Mouse (Mus musculus): ENCODE results near the gene Efna4.

Gene Efna4

DNA sequence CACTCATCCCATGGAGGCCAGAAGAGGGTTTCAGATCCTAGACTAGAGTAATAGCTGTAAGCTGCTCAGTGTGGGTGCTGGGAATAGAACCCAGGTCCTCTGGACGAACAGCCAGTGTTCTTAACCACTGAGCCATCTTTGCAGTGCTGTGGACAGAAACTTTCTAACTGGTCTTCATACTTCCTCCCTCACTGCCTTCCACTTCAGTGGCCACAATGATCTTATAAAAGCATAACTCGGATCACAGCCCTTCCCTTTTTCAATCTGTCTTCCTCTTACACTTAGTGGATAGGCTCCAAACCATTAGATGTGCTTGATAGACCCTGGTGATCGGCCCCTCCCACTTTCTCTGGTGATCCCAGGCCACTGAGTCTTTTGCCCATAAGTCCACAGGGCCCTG lies 22.4 kb upstream of the Efna4 start:
- no peak for DNase-seq

DNA sequence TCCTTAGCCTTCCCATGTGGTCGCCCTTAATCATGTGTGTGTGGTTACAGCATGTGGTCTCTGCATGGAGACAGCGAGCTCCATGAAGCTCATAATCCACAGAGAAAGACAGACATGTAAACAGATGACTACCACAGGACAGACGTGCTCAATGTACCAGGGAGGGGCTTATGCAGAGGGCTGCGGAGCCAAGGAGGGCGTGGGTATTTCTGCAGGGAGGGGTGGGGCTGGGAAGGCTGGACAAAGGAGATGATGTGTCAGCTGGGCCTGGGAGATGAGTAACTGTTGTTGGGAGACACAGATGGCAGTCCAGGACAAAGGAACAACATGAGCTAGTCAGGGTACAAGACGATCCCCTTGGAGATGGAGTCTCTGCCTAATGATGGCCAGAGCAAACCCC lies 21.8 kb upstream of the Efna4 start:
- DNase-seq: no peak

DNA sequence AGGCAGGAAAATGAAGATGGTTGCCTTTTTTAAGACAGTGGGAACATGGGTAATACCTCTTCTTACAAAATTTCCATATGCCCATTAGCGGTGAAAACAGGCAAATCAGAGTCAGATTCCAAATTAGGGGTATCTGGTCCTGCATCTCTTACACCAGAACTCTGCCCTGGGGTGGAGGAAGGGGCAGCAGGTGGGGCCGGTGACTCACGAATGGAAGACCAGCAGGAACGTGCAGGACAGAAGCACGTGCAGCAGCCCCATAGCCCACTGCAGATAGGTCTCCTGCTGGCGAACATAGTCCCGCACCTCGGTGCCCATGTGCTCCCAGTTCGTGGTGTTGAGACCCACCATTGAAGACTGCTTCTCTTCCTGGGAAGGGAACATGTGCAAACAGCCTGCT lies 18.2 kb upstream of the Efna4 start:
- no peak for DNase-seq

DNA sequence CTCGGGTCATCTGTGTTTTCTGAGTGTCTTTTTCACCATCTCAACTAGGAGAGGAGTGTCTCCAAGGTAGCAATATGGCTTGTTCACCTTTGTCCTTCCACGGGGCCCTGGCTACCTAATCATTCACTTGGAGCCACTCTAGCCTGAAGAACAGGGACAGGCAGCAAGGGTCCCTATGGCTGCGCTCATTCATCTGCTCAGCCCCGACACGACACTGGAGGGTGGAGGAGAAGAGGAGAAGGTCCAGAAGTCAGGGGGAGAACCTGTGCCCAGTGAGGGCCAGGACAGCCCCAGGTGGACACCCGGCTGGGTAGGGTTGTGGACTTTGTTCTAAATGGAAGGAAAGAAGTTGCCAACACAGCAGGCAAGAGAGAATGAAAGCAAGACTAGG lies 17.7 kb upstream of the Efna4 start:
- no peak for DNase-seq

DNA sequence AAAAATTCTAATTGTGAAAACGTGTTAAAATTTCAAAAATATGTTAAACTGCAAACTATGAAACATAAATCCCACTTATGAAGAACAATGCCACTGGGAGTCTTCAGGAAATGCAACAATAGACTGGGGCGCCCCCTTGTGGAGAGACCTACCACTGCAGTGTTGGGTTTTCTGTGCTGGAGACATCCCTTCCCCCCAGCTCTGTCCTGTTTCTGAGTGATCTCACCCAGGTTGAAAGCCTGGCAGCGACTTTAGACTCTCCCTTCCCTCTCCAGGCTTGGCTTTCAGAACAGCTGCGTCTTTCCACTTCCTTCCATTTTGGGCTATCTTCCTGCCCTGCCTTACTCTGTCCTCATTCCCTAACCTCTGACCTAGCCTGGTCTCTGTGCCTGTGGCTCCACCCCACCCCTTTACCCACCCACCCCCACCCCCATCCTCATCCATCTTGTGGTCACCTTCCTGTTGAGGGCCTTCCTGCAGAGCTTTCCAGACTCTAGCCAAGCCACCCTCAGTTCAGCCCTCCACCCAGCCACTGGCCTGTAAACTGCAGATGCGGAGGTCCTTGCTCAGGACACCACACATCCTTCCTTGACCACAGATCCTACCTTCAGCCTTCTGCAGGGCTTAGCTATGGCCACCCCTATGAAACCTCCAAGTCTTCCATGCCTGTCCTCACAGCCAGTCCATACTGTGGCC lies 17.1 kb upstream of the Efna4 start:
- DNase-seq: peak; percentile 49 to 56

GRCm38 (mm10) chr3:89351271-89351670 lies 13.4 kb upstream of the Efna4 start:
- no peak for DNase-seq

GRCm38 (mm10) chr3:89349869-89350501 lies 12.2 kb upstream of the Efna4 start, which contains the start of gene Adam15:
Adam15 (minus strand) TSS chr3:89349996.
- peak; percentile 70 to 72 for DNase-seq

- peak in 1 of 2 experiments; percentile 22 for DNase-seq
Measured at GRCm38 (mm10) chr3:89348911-89349868, 11.4 kb upstream of the Efna4 start.

- DNase-seq: no peak
Measured at GRCm38 (mm10) chr3:89347916-89348315, 10.1 kb upstream of the Efna4 start.

GRCm38 (mm10) chr3:89346815-89347540 lies 9.2 kb upstream of the Efna4 start:
- DNase-seq: no peak

DNA sequence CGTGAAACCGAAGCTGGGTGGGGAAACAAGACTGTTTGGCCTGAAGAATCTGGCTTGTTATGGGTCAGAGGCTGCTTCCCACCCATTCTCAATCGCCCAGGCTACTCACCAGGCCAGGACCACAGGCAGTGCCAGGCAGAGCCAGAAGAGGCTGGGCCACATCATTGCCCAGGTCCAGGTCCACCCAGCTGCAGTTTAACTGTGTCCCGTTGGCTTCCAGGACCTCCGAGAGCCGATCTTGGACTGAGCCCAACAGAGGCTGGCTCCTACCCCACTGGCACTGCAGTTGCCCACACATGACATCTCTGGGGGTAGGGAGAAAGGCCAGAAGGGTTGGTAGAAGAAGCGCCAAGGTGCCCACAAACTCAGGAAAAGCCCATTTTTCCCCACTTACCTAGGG lies 5.5 kb upstream of the Efna4 start:
- no peak for DNase-seq

DNA sequence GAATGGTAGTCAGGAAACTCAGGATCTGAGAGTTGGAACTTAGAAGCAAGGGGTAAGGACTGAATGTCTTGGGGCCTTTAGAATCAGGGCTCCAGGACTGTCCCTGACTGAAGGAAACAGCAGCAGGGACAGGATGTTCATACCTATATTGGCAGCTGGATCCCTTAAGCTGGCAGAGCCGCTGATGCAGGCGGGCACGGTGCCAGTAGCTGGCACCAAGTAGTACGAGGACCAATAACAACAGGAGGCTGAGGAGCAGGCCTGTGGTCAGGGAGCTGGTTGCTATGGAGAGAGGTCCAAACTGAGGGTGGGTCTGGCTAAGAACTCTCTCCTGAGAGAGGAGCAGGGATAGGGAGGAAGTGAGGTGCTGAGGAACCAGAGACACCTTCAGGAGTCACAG lies 4.0 kb upstream of the Efna4 start:
- DNase-seq: no peak

- peak; percentile 38 to 53 for DNase-seq
Measured at GRCm38 (mm10) chr3:89340465-89340864, 2.6 kb upstream of the Efna4 start.

GRCm38 (mm10) chr3:89339416-89339815 lies 1.6 kb upstream of the Efna4 start:
- peak in 1 of 2 experiments; percentile 53 for DNase-seq

- no peak for DNase-seq
Measured at GRCm38 (mm10) chr3:89337062-89337720, 637 bp downstream of the Efna4 start.

GRCm38 (mm10) chr3:89336529-89336928 lies 1.3 kb downstream of the Efna4 start:
- DNase-seq: no peak

DNA sequence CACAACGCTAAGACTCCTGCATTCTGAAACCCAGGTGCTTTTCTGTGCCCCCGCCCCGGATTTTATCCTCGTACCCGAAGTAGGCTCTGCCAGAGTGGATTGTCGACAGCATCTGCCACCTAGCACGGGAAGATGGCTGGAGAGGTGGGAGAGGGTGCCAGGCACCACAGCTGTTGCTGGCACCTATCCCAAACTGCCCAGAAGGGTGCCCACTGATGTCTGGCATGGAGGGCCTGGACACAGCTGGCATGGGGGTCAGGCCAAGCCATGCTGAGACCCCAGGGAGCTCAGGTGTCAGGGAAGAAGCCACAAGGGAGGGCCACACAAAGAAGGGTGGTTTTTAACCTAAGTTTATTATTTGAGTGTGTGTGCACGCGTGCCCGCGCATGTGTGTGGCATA lies 4.8 kb downstream of the Efna4 start:
- no peak for DNase-seq

DNA sequence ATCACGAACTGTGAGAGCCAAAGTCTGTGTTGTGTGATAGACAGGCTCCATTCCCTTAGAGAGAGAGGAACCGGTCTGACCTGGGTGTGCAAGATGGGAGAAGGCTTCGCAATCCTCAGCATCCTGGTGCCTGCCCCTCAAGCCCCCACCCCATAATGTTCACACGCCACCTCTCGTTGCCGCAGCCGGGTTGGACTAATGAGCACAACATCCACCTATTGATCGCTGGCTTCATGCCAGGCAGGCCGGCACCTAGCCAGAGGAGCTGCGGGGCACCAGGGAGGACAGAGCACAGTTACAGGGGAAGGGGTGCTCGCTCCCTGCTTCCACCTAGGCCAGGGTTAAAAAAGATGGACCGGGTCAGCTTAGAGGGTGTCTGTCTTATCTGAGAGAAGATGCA lies 5.4 kb downstream of the Efna4 start:
- DNase-seq: no peak

GRCm38 (mm10) chr3:89332013-89332412 lies 5.8 kb downstream of the Efna4 start:
- no peak for DNase-seq

DNA sequence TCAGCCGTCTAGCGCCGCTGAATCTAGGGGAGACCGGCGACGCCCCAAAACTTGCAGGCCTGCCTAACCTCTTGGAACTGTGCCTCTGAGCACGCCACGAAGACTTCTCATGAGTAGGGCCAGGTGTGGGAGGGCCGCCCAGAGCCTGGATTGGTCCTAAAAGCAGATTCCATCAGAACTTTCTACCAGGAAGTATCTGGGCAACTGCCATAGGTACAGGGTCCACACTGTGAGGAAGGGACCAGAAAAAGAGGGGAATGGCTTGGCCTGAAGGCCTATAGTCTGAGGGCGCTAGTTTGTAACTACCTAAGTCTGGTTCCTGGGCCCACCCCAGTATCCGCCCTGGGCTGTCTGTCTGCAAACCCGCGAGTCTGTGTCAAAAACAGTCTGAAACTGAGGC lies 6.3 kb downstream of the Efna4 start:
- no peak for DNase-seq

- DNase-seq: no peak
Measured at GRCm38 (mm10) chr3:89330948-89331347, 6.9 kb downstream of the Efna4 start.

DNA sequence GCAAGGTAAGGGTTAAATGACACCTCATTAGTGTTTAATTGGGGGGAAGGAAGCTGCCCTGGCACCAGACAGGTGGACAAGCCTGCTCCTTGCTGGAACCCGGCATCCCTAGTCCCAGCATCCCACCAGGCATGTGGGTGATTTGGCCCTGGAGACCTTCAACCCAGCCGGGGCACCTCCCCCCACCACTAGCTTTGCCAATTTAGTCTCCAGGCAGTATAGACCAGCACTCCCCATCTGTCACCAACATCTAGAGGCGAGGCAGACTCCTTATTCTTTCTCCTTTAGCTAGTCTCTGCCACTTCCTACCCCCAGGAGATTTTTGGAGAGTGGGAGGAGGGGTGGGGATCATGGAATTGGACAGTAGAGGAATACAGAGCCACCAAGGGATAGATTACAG lies 7.5 kb downstream of the Efna4 start:
- DNase-seq: no peak
